Mouse (Mus musculus) hindbrain, embryonic 12.5 days (tissue): Measurements from ENCODE around the gene Jazf1. TPM values are rescaled to one million over a fixed set of nuclear protein-coding genes. Genes with fewer than 3 reads are reported as not detected.

Experiments
- ATAC-seq: fragments of 200-750 bp; cut with Nextera tagmentation; 2 replicates; pipeline ENCODE4 v1.8.0; 2017; ENCODE audit warnings: moderate TSS enrichment; ENCODE audit not compliant: low FRiP score
- H3K27ac ChIP-seq: fragments of 300-500 bp; sonication (generic); 2 replicates; pipeline ENCODE4 v1.5.1; 2016; ENCODE audit warnings: mild to moderate bottlenecking
- H3K27me3 ChIP-seq: fragments of 300-500 bp; sonication (generic); 2 replicates; pipeline ENCODE4 v1.6.1; 2016; ENCODE audit warnings: mild to moderate bottlenecking
- H3K36me3 ChIP-seq: fragments of 300-500 bp; sonication (generic); 2 replicates; pipeline ENCODE4 v1.6.1; 2016; ENCODE audit warnings: mild to moderate bottlenecking
- H3K4me1 ChIP-seq: fragments of 300-500 bp; sonication (generic); 2 replicates; pipeline ENCODE4 v1.6.1; 2016
- H3K4me2 ChIP-seq: fragments of 300-500 bp; sonication (generic); replicated peaks from 2 replicates; pipeline ENCODE4 v1.6.1; 2016; ENCODE audit warnings: mild to moderate bottlenecking
- H3K4me3 ChIP-seq: fragments of 300-500 bp; sonication (generic); 2 replicates; pipeline ENCODE4 v1.5.1; 2016; ENCODE audit warnings: mild to moderate bottlenecking
- H3K9ac ChIP-seq: fragments of 300-500 bp; sonication (generic); 2 replicates; pipeline ENCODE4 v1.6.1; 2016; ENCODE audit warnings: mild to moderate bottlenecking, moderate library complexity
- H3K9me3 ChIP-seq: fragments of 300-500 bp; sonication (generic); replicated peaks from 2 replicates; pipeline ENCODE4 v1.6.1; 2016; ENCODE audit warnings: mild to moderate bottlenecking
- WGBS: fragments of 180-500 bp; shearing (Covaris S2); methylation state at CpG from one replicate; pipeline ENCODE4 v1.1.7; 2016; 5-methylcytosine and 5-hydroxymethylcytosine counted together
- polyA plus RNA-seq: library from polyadenylated mRNA; unstranded; fragments of >200 nt; fragmentation: Nextera tagmentation; extraction: Ambion mirVana; gene quantifications from 2 replicates; pipeline ENCODE4 v1.2.1, GENCODE M21; 2016

Gene Jazf1
- polyA plus RNA-seq, 1 experiment from 2014 or later = 15.8 TPM

DNA sequence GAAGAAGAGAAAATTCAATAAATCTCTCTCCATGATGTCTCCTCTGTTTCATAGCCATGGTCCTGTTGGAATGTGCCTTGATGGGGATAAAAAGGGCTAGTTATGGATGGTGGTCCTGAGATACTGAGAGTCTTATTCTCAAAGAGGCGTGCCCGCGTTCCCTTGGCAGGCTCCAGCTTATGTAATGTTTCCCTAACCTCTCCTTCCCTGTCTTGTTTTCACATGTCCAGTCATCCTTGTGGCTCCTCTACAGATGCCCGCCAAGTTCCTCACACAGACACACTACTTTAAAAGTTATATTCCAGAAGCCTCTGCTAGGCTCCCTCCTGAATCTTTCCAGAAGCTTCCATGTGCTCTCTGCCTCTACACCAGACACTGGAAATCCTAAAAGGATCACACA lies 151.0 kb downstream of the Jazf1 start:
- H3K4me3 ChIP-seq = no peak overlapping the region
- H3K36me3 ChIP-seq = no peaks in the 10 kb centered on the region
- no peak overlapping the region for H3K4me2 ChIP-seq
- peaks cover 5% of the 10 kb centered on the region for H3K4me1 ChIP-seq
- 93% methylated on average over 4 of the region's 4 CpGs for WGBS
- no peak for ATAC-seq
- H3K9me3 ChIP-seq = no peaks in the 10 kb centered on the region
- H3K27me3 ChIP-seq = no peaks in the 10 kb centered on the region
- H3K27ac ChIP-seq = no peak overlapping the region
- no peak overlapping the region for H3K9ac ChIP-seq

DNA sequence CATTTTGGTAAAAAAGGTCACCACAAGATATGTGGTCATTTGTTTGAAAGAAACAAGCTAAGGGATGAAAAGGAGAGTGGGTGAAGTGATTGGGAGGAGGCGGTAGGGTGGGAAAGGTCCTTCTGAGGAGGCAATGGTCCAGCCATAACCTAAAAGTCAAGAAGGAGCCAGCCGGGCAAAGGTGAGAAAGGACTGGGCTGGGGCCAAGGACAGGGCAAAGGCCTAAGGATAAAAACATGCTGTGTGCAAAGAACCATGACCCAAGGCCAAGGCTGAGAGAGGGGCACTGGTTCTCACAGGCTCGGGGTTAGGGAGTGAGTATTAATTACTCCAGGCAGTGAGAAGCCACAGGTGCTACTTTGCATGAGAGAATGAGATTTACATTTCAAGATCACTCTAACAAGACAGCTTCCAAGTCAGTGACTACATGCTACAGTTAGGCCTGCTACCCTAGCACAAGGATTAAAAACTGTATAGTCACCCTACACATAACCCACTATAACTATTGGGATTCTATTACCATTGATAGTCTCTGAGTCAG lies 151.5 kb downstream of the Jazf1 start:
- Histone ChIP-seq H3K4me1 (peaks cover 7% of the 10 kb centered on the region), H3K36me3 (no peaks in the 10 kb centered on the region), H3K27ac (no peak overlapping the region), H3K27me3 (no peaks in the 10 kb centered on the region), H3K4me3 (no peak overlapping the region), H3K4me2 (no peak overlapping the region), H3K9ac (no peak overlapping the region), H3K9me3 (no peaks in the 10 kb centered on the region)
- whole genome bisulfite sequencing = 78% methylated on average over 3 of the region's 3 CpGs
- no peak for ATAC-seq

DNA sequence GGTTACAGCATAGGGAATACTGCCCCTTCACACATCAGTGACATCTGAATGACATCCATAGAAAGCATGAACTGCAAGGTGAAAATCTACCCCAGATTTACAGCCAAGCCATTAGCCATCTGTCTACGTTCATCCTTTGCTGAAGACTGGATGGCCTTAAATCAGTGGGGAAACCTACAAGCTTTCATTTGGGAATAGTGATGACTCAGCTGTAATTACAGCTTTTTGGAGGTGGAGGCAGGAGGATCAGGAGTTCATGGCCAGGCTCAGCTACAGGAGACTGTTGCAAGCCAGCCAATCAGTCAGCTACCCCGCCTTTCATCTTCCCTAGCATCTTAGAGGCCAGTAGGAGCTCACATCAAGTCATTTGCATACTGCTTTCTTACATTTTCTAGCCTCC lies 153.5 kb downstream of the Jazf1 start:
- ATAC-seq = no peak
- no peaks in the 10 kb centered on the region for H3K36me3 ChIP-seq
- no peak overlapping the region for H3K4me2 ChIP-seq
- 75% methylated on average over 2 of the region's 2 CpGs for WGBS
- no peaks in the 10 kb centered on the region for H3K27me3 ChIP-seq
- no peaks in the 10 kb centered on the region for H3K9me3 ChIP-seq
- no peak overlapping the region for H3K4me3 ChIP-seq
- H3K27ac ChIP-seq = no peak overlapping the region
- no peak overlapping the region for H3K9ac ChIP-seq
- peaks cover 9% of the 10 kb centered on the region for H3K4me1 ChIP-seq

DNA sequence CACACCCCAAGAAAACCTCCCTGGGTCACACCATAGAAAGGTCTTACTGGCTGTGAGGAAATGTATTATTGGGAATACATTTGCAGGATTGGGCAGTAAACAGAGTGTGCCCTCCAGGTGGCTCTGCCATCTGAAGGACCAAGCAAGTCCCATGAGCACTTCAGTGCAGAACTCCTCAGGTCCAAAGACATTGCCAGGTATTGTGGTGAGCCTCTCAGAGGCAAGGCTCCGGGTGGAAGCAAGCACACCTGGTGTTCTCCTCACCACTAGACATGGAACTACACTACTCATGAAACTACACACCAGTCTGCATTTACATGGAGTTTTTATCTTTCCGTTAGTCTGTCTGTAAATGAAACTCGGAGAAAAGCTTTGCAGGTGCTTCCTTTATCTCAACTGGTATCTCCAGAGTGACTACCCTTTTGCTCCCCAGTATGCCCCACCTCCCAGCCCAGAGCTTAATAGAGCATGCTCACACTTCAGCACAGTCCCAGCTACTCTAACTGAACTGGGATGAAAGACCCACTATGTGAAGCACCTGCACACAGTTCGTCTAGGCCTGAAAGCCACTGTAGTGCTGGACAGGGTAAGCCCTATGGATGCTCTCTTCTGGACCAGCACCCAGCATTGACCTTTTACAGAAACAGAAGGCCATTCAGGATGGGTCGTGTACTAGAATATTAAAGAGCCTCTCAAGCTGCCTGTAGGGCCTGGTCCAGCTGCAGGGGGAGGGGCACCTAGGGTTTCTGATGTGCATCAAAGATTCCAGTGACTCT lies 156.1 kb downstream of the Jazf1 start:
- H3K4me1 ChIP-seq = peaks cover 9% of the 10 kb centered on the region
- H3K27me3 ChIP-seq = no peaks in the 10 kb centered on the region
- WGBS = 77% methylated on average over 5 of the region's 5 CpGs
- H3K4me3 ChIP-seq = no peak overlapping the region
- no peak overlapping the region for H3K9ac ChIP-seq
- no peaks in the 10 kb centered on the region for H3K9me3 ChIP-seq
- no peaks in the 10 kb centered on the region for H3K36me3 ChIP-seq
- ATAC-seq = no peak
- H3K27ac ChIP-seq = no peak overlapping the region
- no peak overlapping the region for H3K4me2 ChIP-seq

DNA sequence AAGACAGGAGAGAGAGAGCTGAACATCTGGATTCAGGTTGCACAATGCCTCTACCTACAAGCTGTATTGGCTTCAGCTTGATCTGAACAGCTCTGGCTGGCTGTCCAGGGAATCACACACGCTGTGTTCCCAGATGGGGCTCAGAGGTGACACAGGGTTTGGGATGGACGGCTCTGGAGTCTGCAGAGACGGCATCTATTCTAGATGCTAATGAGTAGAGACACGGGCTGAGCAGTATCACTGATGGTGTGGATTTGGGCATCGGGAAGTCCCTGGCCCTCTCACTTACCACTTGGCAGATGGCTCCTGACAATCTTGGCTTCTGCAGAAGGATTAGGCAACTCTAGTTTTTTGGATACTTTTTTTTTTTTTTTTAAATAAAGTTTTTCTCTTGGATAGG lies 161.6 kb downstream of the Jazf1 start:
- 0 out of 2 replicates have a peak, but pooled peaks cover under 1% of the 10 kb centered on the region for H3K4me1 ChIP-seq
- WGBS = 71% methylated on average over 5 of the region's 5 CpGs
- no peak overlapping the region for H3K4me3 ChIP-seq
- ATAC-seq = no peak
- H3K9ac ChIP-seq = no peak overlapping the region
- H3K4me2 ChIP-seq = no peak overlapping the region
- no peaks in the 10 kb centered on the region for H3K9me3 ChIP-seq
- H3K36me3 ChIP-seq = no peaks in the 10 kb centered on the region
- no peaks in the 10 kb centered on the region for H3K27me3 ChIP-seq
- no peak overlapping the region for H3K27ac ChIP-seq

DNA sequence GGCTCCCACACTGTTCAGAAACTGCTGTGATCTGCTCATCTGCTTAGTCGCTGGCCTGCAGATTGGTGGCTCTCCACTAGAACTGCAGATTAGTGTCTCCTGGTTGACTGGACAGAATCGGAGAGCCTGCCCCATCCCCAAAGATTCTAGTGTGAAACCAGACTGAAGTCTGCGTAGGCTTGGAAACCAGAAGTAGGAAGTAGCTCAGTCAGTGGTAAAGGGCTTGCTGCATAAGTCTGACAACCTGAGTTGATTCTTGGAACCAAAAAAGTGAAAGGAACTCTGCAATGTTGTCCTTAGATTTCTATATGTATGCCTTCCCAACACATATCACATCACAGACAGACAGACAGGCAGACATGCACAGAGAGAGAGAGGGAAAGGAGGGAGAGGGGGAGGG lies 163.3 kb downstream of the Jazf1 start:
- Histone ChIP-seq H3K27me3 (no peaks in the 10 kb centered on the region), H3K9me3 (no peaks in the 10 kb centered on the region), H3K4me3 (no peak overlapping the region), H3K9ac (no peak overlapping the region), H3K4me1 (no peaks in the 10 kb centered on the region), H3K27ac (no peak overlapping the region), H3K4me2 (no peak overlapping the region), H3K36me3 (no peaks in the 10 kb centered on the region)
- no peak for ATAC-seq
- 84% methylated on average over 3 of the region's 3 CpGs for WGBS

DNA sequence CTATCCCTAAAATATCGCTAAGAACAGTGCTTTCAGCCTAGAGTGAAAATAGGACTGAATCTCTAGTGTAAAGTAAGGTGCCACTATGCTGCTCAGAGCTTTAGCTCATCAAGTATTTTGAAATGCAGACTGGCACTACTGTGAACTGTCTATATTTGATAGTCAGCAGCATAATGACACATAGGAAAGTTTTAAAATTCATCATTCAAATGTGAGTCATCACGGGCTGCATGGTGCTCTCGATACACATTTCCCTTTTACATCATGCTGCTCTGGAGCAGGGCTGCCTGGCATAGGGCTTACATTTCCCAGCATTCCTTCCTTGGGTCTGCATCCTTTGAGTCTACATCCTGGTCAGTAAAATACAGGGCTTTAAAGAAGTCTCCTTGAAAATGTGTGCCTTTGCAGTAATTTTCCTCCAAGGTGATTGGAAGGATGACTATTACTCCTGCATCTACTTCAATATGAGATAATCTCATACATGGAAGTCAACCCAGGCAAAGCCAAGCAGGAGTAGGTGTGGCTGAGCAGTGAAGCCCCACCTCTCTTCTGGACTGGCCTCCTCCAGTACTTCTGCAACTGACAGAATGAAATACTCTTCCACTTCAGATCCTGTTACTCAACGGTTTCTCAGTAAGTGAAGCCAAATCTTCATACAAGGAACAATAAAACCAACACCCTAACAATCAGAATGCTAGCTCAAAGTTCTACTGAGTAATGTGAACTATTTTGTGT lies 165.0 kb downstream of the Jazf1 start:
- WGBS = 95% methylated on average over 4 of the region's 4 CpGs
- no peak overlapping the region for H3K4me2 ChIP-seq
- H3K27me3 ChIP-seq = no peaks in the 10 kb centered on the region
- ATAC-seq = no peak
- H3K9me3 ChIP-seq = no peaks in the 10 kb centered on the region
- H3K27ac ChIP-seq = no peak overlapping the region
- H3K4me3 ChIP-seq = no peak overlapping the region
- no peaks in the 10 kb centered on the region for H3K4me1 ChIP-seq
- no peaks in the 10 kb centered on the region for H3K36me3 ChIP-seq
- H3K9ac ChIP-seq = no peak overlapping the region

DNA sequence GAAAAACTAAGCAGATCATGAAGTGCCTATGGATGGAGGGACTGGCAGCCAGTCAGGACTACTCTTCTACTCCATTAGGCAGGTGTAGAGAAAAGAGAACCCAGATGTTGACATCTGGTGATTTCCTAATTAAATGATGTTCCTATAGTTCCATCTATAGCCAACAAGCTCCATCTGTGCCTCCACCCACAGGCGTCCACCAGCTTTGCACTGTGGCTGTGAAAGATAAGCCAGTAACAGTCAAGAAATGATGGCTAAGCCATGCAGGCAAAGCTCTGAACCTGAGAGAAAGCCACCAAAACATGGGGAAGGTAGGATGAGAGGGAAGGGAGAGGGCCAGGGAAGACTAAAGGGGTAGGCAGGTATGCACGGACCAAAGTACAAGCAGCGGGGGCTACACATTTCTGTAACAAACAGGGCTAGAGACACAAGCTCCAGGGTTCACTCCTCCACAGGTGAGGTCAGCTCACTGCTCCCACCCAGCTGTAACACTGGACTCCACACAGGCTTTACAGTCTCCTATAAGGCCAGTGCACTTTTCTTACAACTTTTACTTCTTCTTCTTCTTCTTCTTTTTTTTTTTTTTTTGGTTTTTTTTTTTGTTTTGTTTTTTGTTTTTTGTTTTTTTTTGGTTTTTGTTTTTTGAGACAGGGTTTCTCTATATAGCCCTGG lies 168.7 kb downstream of the Jazf1 start:
- no peaks in the 10 kb centered on the region for H3K36me3 ChIP-seq
- H3K4me2 ChIP-seq = no peak overlapping the region
- no peak for ATAC-seq
- no peak overlapping the region for H3K27ac ChIP-seq
- H3K27me3 ChIP-seq = no peaks in the 10 kb centered on the region
- 90% methylated on average over 3 of the region's 3 CpGs for WGBS
- H3K4me3 ChIP-seq = no peak overlapping the region
- H3K9me3 ChIP-seq = no peaks in the 10 kb centered on the region
- peaks cover 8% of the 10 kb centered on the region; the same call in 1 of the 2 replicates for H3K4me1 ChIP-seq
- H3K9ac ChIP-seq = no peak overlapping the region

DNA sequence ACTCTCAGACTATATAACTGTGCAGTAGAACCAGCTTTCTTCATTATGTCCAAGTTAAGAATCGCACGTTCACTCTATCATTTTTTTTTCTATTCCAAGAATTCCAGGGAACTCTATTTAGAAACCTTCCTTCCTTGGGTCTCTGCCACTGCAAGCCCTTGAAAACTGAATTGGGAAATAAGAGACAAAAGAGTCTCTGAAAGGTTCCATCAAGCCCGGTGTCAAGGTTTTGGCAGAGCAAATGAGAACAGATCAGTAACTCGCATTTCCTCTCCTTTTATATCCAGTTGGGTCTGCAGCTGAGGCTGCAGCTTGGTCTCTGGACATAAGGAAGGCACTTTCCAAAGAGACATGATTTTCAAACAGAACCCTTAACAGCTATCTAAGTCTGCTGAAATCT lies 173.4 kb downstream of the Jazf1 start:
- Histone ChIP-seq H3K9me3 (no peaks in the 10 kb centered on the region), H3K4me1 (peaks cover 16% of the 10 kb centered on the region), H3K4me3 (no peak overlapping the region), H3K4me2 (no peak overlapping the region), H3K36me3 (no peaks in the 10 kb centered on the region), H3K9ac (no peak overlapping the region), H3K27ac (no peak overlapping the region), H3K27me3 (no peaks in the 10 kb centered on the region)
- WGBS = 72% methylated on average over 4 of the region's 4 CpGs
- ATAC-seq = no peak

DNA sequence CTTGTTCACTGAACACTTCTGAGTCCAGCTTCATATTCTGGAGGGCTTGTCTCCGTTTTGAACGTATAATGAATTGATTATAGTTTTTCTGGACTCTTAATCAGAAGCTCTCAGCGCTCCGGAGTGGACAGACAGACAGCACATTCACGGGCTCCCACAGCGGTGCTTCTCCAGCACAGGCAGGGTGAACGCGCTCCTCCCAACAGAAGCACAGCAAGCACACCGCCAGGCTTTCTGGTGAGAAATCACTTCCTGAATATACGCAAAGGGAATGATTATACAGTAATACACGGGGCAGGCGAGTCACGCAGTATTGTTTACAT lies 174.0 kb downstream of the Jazf1 start:
- H3K9me3 ChIP-seq = no peaks in the 10 kb centered on the region
- no peak overlapping the region for H3K9ac ChIP-seq
- no peaks in the 10 kb centered on the region for H3K27me3 ChIP-seq
- H3K4me1 ChIP-seq = peaks cover 16% of the 10 kb centered on the region
- H3K4me3 ChIP-seq = no peak overlapping the region
- 33% methylated on average over 13 of the region's 13 CpGs for WGBS
- peak; percentile 63 for ATAC-seq
- H3K36me3 ChIP-seq = no peaks in the 10 kb centered on the region
- peak overlapping the region; percentile 26; the same call in 1 of the 2 replicates for H3K4me2 ChIP-seq
- H3K27ac ChIP-seq = peak overlapping the region; percentile 58; the same call in 1 of the 2 replicates

DNA sequence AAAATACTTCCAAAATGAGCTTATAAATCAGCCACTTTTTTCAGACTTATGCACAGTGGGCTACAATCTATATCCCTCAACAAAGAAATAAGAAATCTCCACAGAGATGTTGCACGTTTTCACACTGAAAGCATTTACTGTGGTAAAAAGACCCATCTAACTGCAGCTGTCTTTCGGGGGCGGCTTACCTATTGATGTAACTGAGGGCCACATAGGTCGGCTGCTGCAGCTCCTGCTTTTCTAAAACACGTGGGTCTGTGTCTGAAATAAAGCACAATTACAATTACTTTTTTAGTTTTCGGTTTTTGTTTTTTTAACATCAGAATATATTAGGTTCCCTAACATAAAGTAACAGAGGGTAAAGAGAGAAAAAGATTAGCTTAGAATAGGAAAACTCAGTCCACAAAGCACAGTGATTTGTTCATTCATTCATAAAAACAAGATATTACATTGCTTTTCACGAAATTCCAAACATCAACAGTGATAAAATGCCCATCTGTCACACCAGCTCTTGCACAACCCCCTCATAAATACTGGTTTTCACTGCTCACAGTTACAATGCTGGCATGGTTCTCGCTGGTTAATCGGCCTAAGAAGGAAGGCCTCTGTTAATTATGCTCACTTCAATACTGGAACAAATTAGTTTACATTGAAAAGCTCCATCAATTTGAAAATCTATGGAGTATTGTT lies 174.5 kb downstream of the Jazf1 start:
- Histone ChIP-seq H3K4me2 (no peak overlapping the region), H3K27ac (no peak overlapping the region), H3K4me3 (no peak overlapping the region)

DNA sequence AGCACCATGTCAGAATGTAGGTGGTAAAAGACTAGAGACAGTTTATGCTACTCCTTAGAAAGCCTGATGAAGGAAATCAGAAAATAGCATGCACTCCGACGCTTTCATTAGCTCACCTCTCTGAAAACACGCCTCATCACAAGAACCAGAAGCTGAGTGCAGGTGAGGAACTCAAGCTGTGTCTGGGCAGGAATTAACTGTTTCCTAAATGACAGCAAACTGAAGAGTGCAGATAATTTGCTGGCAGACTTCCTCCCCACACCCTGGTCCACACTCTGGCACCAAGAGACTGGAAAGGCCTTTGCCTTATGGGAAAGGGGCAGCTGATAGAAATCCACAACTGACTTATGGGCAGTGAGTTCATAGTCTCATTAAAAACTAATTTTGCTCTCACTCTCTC lies 175.5 kb downstream of the Jazf1 start:
- Histone ChIP-seq H3K4me3 (no peak overlapping the region), H3K4me1 (peaks cover 16% of the 10 kb centered on the region), H3K27ac (no peak overlapping the region), H3K36me3 (no peaks in the 10 kb centered on the region), H3K9me3 (no peaks in the 10 kb centered on the region), H3K27me3 (no peaks in the 10 kb centered on the region), H3K9ac (no peak overlapping the region), H3K4me2 (no peak overlapping the region)
- WGBS = 89% methylated on average over 3 of the region's 3 CpGs
- ATAC-seq = no peak

More for the DNA sequence above, 174.5 kb downstream of the Jazf1 start:
- 35% methylated on average over 9 of the region's 9 CpGs for WGBS
- ATAC-seq = peak; percentile 81; the same call in 1 of the 2 replicates
- Histone ChIP-seq H3K9ac (no peak overlapping the region), H3K4me1 (peaks cover 16% of the 10 kb centered on the region), H3K36me3 (no peaks in the 10 kb centered on the region), H3K27me3 (no peaks in the 10 kb centered on the region), H3K9me3 (no peaks in the 10 kb centered on the region)
